Mouse (Mus musculus): ENCODE data around the gene Nenf. TPM values are rescaled to one million over a fixed set of nuclear protein-coding genes. Genes with fewer than 3 reads are reported as not detected.

Gene Nenf
- total RNA-seq, 1 experiment from 2014 or later = 15.9 TPM

DNA sequence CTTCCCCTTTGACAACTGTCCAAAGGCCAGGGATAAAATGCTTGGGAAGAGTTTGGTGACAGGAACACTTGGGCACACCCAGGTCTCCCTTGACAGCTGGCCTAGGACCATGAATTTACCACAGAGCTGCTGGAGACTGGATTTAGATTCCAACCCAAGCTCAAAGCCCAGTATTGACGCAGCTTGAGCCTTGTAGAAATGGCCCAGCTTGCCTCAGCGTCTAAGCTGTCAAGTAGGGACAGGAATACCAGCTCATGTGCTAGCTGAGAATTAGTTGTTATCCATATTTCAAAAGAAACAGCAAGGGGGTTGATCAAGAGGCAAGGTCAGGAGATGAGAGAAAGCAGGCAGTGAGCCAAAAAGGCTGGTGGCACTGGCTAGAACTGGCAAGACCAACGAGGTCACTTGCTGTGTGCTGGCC is 60.6 kb downstream of the Nenf start:
- ATAC-seq (replicated peaks; ENCODE audit: low read depth, poor library complexity, severe bottlenecking) = no peak

Other genes with a start within 250 kb of the Nenf start
- gene Batf3, start 220.3 kb downstream of the Nenf start, total RNA-seq (2017) = 6.0 TPM in 1 of 2 replicates, not detected in the other
- 0.10 and 0.91 TPM in 2 replicates for gene Fam71a, start 153.4 kb downstream of the Nenf start, total RNA-seq (2017)
- 17.2 and 39.8 TPM in 2 replicates for gene Atf3, start 100.2 kb downstream of the Nenf start, total RNA-seq (2017)
- gene Tmem206, start 7.7 kb upstream of the Nenf start, total RNA-seq (2017) = 28.1 and 32.6 TPM in 2 replicates
- gene Ppp2r5a, start 85.1 kb upstream of the Nenf start, total RNA-seq (2017) = 107 and 115 TPM in 2 replicates

All from common myeloid progenitor, adult 5-6 weeks (primary cell).